Mouse (Mus musculus): ENCODE data around the gene Npepl1. TPM values are rescaled to one million over a fixed set of nuclear protein-coding genes. Genes with fewer than 3 reads are reported as not detected.

Gene Npepl1
- total RNA-seq, 2 experiments from 2014 or later = 12.1 to 12.4 TPM

DNA sequence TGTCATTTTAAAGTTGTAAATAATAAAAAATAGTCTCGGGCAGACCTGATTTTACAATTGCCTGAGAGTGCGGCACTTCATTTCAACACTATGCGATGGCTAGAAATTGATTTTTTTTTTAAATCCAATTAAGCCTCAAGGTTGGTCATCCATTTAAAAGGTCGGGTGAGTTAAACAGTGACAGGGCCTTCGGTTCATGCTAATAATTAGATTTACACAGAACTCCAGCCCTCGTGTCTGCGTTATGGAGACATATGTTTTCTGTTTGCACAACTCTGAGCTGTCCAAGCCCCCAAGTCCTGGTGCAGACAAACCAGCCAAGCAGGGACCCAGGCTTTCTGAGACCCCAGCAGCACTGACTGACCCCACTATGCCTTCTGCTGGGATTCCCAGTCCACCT is 7.8 kb upstream of the Npepl1 start:
- intact Hi-C loops (cut with DNase I) = no loop called here
- DNase-seq (ENCODE audit: low spot score in 2 of 2) = no peak

DNA sequence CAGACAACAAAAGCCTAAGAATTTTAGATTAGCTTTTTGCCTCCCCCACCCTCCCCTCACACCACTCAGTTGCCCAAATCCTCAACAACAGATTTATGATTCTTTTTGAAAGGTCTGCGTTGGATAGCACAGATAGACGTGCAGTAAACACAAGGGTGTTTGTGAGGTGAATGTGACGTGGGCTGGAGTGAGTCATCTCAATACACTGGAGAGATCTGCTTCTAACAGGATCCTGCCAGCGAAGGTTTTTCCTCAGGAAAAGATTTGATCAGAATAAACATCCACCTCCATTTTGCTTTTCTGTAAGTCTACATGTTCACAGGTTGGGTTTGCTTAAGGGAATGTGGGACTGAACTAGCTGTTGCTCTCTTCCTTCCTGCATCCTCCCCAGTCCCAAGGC is 6.6 kb upstream of the Npepl1 start:
- no peak for DNase-seq (ENCODE audit: low spot score in 2 of 2)
- intact Hi-C loops (cut with DNase I) = no loop called here

DNA sequence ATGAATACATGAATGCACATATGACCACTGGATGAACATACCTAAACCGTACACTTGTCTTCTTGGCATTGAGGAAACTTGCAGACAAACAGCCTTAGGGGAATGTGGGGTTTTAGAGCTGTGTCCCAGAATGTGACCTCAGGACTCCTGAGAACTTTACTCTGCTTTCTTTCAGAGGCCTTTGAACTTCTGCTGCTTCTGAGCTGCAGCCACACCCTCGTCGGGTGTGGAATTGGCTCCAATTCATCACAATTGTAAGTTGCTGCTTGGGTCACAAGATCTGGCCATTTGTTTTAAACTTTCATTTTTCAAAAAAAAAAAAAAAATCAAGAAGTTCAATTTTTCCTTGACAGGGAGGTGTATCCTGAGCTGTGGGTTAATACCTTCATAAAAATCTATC is 2.8 kb upstream of the Npepl1 start:
- DNase-seq (ENCODE audit: low spot score in 2 of 2) = no peak
- intact Hi-C loops (cut with DNase I) = no loop called here

DNA sequence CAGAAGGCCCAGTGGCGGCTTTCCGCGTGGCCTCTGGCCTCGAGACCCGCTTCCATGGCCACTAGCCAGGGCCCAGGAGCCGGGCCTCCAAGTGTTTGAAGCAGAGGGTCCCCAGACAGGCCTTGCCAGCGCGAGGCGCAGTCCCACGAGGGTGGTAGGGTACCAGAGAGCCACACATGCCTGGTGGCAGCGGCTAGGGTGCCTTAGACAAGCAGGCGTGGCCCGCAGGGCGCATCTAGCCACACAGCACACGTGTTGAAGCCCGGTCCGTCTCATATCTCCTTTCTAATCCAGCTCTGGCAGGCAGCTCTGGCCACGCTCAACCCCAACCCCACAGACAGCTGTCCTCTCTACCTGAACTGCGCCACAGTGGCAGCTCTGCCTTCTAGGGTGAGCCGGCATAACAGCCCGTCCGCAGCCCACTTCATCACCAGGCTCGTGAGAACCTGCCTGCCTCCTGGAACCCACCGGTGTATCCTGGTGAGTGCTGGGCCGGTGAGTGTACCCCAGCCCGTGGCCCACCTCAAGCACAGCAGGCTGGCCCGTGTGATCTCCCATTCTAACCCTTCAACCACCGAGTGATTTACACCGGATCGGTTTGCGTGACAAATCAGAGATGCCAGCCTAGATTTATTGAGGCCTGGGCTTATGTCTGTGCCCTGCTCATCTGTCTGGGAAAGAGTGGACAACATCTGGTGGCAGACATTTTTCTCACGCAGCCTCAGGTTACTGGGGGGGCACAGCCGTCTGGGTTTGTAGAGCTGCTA is 817 bp downstream of the Npepl1 start:
- intact Hi-C loops (cut with DNase I) = loop anchor here (5.0 kb wide), 1 partner anchor 34 kb away; the partner anchor contains the start of gene Stx16
- no peak for DNase-seq (ENCODE audit: low spot score in 2 of 2)

DNA sequence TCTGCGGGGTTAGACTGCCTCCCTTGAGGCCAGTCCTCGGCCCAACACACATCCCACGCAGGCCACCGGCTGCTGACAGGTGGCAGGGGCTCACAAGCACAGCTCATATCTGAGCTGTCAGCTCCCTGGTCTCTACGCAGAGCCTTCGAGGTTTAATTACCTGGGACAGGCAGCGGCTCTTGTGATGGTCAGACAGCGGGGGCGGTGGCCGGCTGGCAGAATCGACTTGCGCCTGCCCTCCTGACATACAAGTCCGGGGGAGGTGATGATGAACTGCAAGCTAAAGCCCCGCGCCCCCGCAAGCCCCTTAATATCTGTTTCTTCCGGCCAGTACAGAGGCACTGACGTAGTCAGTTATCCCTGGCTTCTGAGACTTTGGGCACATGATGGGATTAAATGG is 2.8 kb downstream of the Npepl1 start:
- DNase-seq (ENCODE audit: low spot score in 2 of 2) = no peak
- intact Hi-C loops (cut with DNase I) = loop anchor here (5.0 kb wide), 1 partner anchor 36 kb away; the partner anchor contains the start of gene Stx16

DNA sequence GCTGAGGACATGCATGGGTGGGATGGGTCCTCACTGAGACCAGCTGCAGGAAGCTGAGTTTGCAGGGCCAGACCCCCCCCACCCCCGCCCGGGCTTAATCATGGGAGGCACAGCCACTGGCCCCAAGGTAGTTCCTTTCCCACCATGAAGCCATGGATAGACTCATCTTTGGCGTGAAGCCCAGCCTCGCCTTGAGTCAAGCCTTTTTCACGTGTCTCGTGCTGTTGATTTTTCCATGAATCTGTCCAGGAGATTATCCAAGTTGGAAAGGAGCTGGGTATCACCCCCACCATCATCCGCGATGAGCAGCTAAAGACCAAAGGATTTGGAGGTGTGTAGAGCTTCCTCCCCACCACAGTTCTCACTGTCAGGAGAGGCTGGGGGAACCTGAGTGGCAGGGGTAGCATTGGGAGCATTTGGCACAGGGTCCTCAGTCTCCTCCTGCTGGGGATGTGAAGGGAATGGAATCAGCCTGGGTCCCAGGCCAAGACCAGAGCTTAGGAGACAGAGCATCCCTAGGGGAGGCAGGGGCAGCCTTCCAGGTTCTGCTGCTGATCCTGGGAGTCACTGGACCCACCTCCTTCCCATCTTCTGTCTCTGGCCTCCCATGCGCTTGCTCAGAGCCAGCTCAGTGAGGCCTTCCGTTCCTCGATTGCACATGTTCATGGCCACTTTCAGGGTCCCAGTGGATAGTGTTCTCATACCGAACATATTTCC is 4.2 kb downstream of the Npepl1 start:
- intact Hi-C loops (cut with DNase I) = loop anchor here (5.0 kb wide), 1 partner anchor 37 kb away; the partner anchor contains the start of gene Stx16
- no peak for DNase-seq (ENCODE audit: low spot score in 2 of 2)

DNA sequence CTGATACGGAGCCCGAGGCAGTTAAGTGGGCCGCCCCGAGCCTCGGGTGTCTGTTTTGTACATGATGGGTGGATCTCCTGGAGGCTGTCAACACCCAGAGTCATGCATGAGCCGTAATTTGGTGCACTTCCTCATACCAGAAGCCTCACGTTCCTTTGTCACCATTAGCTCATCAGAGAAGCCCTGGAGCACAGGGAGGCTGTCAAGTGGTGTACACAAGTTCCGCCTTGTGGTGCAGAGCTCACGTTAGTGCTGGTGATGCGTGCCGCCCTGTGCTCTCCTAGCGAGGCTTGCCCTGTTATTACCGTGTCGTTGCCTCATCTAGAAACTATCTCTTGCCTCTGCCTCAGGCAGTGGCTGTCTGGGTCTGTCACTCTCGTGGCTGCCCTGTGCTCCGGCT is 6.8 kb downstream of the Npepl1 start:
- intact Hi-C loops (cut with DNase I) = no loop called here
- no peak for DNase-seq (ENCODE audit: low spot score in 2 of 2)

DNA sequence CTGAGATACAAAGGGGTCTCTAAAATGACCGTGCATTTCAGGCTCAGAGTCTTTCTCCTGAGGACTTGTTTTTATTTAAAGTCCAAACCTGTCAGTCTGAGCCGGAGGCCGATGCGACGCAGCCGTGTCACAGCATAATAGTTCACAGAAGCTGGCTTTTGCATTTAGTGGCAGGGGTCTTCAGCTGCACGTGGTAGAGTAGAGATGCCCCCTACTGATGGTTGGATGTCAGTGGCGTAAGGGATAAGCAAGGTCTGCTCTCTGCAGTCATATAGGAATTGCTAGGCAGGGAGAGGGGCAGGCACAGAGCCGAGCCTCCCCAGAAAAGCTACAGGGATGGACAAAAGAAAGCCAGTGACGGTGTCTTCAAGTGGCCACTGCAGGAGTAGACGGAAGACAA is 8.0 kb downstream of the Npepl1 start:
- DNase-seq (ENCODE audit: low spot score in 2 of 2) = no peak
- intact Hi-C loops (cut with DNase I) = no loop called here

DNA sequence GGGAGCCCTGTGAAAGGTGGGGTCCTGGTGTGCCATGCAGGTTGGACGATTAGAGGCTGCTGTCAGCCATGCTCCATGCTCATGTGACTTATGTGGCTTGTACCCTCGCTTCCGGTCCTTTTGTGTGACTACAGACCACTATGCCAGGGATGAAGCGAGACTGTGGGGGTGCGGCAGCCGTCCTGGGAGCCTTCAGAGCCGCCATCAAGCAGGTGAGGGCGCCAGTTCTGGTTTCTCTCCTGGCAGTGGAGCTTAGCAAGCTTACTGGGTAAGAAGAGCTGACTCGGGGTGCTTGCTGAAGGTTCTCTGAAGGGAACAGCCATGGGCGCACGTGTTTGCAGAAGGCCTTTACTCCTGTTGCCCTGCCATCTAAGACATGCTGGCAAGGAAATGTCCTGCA is 9.1 kb downstream of the Npepl1 start:
- no peak for DNase-seq (ENCODE audit: low spot score in 2 of 2)
- intact Hi-C loops (cut with DNase I) = no loop called here

DNA sequence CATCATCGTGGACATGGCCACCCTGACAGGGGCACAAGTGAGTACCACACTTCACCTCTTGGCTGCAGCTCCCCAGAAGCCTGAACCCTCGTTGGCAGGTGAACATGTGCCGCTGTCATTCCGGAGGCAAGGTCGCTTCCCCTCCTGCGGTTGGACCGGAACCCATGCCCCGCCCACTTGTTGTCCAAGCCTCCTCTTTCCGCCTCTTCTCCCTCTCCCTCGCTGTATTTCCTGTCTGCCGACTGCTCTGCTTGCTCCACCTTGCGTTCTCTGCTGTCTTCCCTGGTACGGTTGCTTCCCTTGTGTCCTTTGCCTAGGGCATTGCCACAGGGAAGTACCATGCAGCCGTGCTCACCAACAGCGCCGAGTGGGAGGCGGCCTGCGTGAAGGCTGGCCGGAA is 10.5 kb downstream of the Npepl1 start:
- intact Hi-C loops (cut with DNase I) = no loop called here
- DNase-seq (ENCODE audit: low spot score in 2 of 2) = no peak

DNA sequence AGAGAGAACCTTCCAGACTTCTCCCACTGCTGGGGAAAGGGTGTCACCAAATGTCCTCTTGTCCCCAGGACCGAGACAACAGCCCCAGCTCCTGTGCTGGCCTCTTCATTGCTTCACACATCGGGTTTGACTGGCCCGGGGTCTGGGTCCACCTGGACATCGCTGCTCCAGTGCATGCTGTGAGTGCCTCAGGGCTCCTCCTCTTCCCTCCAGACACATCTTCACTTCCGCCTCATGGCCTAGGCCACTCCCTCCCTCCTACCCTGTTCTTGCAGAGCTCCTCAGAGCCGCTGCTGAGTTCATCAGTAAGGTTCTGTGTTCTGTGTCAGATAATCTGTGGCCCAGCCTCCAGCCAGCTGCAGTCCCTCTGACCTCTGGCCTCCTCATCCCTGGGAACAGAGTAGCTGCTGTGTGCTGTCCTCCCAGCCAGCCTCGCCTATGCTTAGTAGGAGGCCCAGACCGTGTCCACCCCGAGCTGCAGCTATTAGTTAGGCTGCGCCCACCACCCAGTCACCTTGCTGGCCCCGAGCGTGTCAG is 11.3 kb downstream of the Npepl1 start:
- intact Hi-C loops (cut with DNase I) = no loop called here

DNA sequence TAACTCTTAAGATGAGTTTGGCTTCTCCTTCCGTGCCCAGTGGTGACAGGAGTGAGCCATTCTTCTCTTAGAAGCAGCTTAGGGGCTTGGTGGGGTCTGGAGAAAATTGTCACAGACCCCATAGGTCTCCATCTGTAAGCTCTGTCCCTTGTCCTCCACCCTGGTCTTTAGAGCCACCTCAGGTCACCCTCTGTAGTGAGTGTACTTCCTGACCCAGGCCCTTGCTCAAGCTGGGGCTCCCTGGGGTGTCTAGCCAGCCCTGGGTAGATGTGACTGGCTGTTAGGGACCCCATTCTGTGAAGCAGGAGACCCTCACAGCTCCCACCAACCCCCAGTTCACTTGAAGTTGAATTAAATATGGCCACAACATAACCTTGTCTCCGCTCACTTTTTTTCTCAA is 12.2 kb downstream of the Npepl1 start:
- no peak for DNase-seq (ENCODE audit: low spot score in 2 of 2)
- intact Hi-C loops (cut with DNase I) = no loop called here

More for the DNA sequence above, 11.3 kb downstream of the Npepl1 start:
- DNase-seq (ENCODE audit: low spot score in 2 of 2) = no peak

DNA sequence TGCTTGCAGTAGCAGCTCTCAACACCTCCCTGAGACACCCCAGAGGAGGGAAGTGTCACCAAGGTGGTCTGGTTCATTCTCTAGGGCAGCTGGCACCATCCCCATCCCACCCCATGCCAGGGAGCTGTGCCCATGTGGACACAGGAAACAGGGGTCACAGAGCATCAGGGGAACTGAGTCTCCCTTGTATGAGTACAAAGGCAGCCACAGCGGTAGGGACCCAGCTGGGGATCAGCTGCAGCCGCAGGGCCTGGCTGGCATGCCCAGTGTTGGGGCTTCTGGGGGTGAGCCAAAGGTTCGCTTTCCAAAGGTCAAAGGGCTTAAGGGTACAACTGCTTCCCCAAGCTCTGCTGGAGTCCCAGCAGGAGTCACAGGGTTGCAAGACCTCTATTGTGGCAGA is 13.6 kb downstream of the Npepl1 start:
- intact Hi-C loops (cut with DNase I) = no loop called here
- DNase-seq (ENCODE audit: low spot score in 2 of 2) = no peak

DNA sequence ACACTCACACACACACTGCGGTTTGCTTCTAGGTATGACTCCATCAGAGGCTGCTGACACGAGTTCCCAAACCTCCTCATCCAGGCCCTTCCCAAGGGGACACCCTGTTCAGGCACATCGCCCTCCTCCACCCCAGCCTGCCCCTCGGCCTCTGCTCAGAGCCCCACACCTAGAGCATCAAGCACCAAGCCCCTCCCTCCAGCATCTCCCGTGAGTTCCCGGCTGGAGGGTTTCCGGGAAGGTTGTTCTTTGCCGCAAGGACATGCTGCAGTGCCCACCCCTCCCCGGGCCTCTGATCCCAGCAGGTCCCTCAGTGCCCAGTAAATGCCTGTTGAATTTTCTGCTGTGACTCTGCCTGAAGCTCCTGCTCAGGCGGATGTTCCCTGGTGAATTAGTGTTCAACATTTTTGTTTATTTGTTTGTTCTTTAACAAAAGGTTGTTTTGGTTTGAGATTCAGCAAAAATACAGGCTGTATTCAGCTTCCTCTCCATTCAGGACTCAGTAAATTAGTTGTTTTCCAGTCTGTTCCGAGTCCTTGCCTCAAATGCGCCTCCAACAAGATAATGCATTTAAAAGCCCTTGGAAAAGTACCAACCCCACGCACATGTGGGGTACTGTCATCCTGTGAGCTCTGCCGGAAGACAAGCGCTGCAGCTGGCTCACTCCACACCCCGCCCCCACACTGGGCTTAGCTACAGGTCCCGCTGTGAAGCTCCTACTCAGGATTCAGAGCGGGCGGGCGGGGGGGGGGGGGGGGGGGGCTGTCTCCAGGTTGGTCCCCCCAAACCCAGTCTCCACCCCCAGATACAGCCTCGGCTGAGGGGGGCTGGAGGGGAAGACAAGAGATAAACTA is 16.6 kb downstream of the Npepl1 start:
- DNase-seq (ENCODE audit: low spot score in 2 of 2) = peak; percentile 70 to 78
- intact Hi-C loops (cut with DNase I) = no loop called here

DNA sequence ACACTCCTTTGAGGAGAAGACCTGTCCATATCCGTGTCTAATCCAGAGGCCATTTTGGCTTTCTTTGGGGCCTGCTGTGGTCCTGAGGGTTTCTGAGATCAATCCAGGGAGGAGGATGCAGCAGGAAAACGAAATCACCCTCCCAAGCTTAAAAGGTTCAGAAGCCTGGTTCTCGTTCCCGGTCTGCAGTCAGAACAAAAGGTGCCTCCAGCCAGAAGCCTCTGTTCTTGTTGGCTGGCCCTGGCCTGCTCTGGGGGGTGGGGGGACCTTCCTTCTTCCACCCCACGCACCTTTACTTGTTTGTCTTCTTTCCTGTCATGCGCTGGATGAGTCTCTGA is 17.2 kb downstream of the Npepl1 start:
- DNase-seq (ENCODE audit: low spot score in 2 of 2) = no peak
- intact Hi-C loops (cut with DNase I) = no loop called here

DNA sequence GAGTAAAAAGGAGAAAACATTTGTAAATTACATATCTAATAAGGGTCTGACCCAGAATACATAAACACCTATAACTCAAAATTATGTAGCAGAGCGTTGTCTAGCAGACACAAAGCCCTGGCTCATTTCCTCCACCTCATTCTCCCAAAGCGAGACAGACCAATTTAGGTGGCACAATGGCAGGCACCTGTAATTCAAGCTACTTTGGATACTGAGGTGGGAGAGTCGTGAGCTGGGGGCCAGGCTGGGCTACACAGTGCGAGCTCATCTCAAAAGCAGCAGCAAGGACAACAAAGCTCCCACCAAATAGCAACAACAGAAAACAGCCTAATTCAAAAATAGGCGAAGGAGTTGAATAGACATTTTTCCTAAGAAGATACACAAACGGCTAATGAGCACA is 18.8 kb downstream of the Npepl1 start:
- intact Hi-C loops (cut with DNase I) = no loop called here
- DNase-seq (ENCODE audit: low spot score in 2 of 2) = no peak

DNA sequence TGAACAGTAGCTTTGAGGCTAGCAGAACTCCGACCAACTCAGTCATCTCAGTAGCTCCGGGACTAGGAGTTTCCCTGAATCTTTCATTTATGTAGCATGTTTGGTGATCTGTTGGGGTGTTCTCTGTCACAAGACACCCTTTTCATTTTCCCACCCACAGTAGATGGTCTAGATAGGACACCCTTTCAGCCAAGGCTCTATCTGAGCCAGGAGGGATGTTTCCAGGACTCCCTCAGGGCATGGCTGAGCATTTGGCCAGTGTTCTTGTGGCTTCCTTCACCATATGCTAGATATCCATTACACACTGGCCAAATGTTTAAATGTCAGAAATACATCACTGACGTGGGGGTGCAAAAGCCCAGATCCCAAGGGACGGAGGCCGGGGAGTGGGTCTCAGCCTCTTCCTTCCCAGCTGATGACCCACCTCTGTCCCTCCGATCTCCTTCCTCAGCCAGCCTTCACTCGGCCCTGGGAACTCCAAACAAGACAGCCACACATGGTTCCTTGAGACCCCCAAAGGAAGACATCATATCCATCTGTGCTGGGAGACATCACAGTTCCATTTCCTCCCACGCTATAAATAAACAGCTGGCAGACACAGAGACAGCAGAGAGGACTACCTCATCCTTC is 20.4 kb downstream of the Npepl1 start:
- intact Hi-C loops (cut with DNase I) = no loop called here
- DNase-seq (ENCODE audit: low spot score in 2 of 2) = no peak

DNA sequence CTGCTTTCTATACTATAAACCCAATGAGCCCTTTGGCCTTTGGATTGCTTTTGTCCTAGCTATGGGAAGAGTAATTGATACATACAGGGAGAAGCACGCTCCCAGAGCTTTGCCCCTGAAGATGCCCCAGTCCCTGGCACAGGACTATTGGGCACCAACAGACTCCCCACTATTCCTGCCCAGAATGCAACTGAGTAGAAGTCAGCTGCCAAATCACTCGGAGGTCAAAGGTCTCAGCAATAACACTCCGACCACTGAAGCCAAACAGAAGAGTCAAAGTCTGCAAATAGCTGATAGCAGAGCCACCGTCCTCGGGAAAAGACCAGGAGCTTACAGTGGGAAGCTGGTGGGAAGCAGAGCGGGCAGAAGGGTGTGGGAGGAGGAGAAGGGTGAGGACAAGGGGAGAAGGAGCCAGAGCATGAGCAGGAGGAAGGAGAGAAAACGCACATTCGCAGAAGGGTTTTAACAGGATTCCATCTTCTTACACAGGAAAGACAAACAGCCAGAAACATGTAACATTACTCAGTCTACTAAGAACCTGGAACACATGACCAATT is 22.3 kb downstream of the Npepl1 start:
- intact Hi-C loops (cut with DNase I) = no loop called here
- no peak for DNase-seq (ENCODE audit: low spot score in 2 of 2)

DNA sequence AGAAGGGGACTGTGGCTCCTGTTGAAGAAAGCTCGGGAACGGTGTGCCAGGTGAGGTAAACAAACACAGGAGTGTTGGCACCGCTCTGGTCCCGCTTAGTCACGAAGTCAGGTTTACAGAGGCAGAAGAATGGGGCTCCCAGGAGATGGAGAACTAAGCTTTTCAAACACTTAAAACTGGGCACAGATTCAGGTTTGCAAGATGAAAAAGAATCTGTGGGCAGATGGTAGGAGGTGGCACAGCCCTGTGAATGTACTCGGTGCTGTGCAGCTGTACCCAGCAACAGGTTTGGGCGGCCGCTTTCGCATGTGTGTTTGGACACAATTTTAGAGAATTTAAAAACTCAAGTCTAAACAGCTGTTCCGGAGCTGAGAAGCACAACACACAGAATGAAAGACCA is 48.9 kb downstream of the Npepl1 start:
- intact Hi-C loops (cut with DNase I) = no loop called here
- peak; percentile 65 to 68 for DNase-seq (ENCODE audit: low spot score in 2 of 2)
